Mouse (Mus musculus) heart, embryonic 15.5 days (tissue): ENCODE results near the gene Cyth3. TPM values are rescaled to one million over a fixed set of nuclear protein-coding genes. Genes with fewer than 3 reads are reported as not detected.
A peak's percentile ranks its signal among the peaks of the same experiment; 100 is the strongest.

Experiments
- ATAC-seq: fragments of 200-750 bp; cut with Nextera tagmentation; replicated peaks from 2 replicates; pipeline ENCODE4 v1.8.0; 2017; ENCODE audit warnings: low read depth, moderate TSS enrichment; ENCODE audit not compliant: insufficient number of reproducible peaks, insufficient read depth, low FRiP score
- H3K27ac ChIP-seq: fragments of 300-500 bp; sonication (generic); 2 replicates; pipeline ENCODE4 v1.5.1; 2015; ENCODE audit warnings: mild to moderate bottlenecking, inconsistent platforms
- H3K27me3 ChIP-seq: fragments of 300-500 bp; sonication (generic); 2 replicates; pipeline ENCODE4 v1.6.1; 2015; ENCODE audit warnings: inconsistent platforms
- H3K36me3 ChIP-seq: fragments of 300-500 bp; sonication (generic); 2 replicates; pipeline ENCODE4 v1.6.1; 2015; ENCODE audit warnings: mild to moderate bottlenecking, inconsistent platforms
- H3K4me1 ChIP-seq: fragments of 300-500 bp; sonication (generic); replicated peaks from 2 replicates; pipeline ENCODE4 v1.6.1; 2015; ENCODE audit warnings: inconsistent platforms
- H3K4me2 ChIP-seq: fragments of 300-500 bp; sonication (generic); 2 replicates; pipeline ENCODE4 v1.6.1; 2015; ENCODE audit warnings: inconsistent platforms, mild to moderate bottlenecking, moderate library complexity
- H3K4me3 ChIP-seq: fragments of 300-500 bp; sonication (generic); 2 replicates; pipeline ENCODE4 v1.5.1; 2015; ENCODE audit warnings: mild to moderate bottlenecking, inconsistent platforms
- H3K9ac ChIP-seq: fragments of 300-500 bp; sonication (generic); 2 replicates; pipeline ENCODE4 v1.6.1; 2015; ENCODE audit warnings: mild to moderate bottlenecking, inconsistent platforms
- H3K9me3 ChIP-seq: fragments of 300-500 bp; sonication (generic); replicated peaks from 2 replicates; pipeline ENCODE4 v1.6.1; 2016; ENCODE audit warnings: inconsistent platforms
- WGBS: fragments of 180-500 bp; shearing (Covaris S2); methylation state at CpG from one replicate; pipeline ENCODE4 v1.1.7; 2015; ENCODE audit warnings: mixed read lengths; 5-methylcytosine and 5-hydroxymethylcytosine counted together
- polyA plus RNA-seq: library from polyadenylated mRNA; unstranded; fragments of >200 nt; fragmentation: Nextera tagmentation; extraction: Ambion mirVana; gene quantifications from 2 replicates; pipeline ENCODE4 v1.2.1, GENCODE M21; 2015

Cyth3 gene
- polyA plus RNA-seq, 1 experiment from 2014 or later, result 49.9 TPM

- ATAC-seq, result no peak
- Histone ChIP-seq H3K9me3 (no peaks in the 10 kb centered on the region), H3K4me1 (peaks cover 46% of the 10 kb centered on the region), H3K9ac (no peak overlapping the region), H3K4me2 (no peak overlapping the region), H3K36me3 (no peaks in the 10 kb centered on the region), H3K27ac (no peak overlapping the region), H3K4me3 (no peak overlapping the region), H3K27me3 (no peaks in the 10 kb centered on the region)
- WGBS, result 95% methylated on average over 6 of the region's 6 CpGs
These were observed 5.3 kb downstream of the Cyth3 start for GRCm38 (mm10) chr5:143627507-143627906.

- Histone ChIP-seq H3K27me3 (no peaks in the 10 kb centered on the region), H3K4me3 (no peak overlapping the region), H3K9me3 (no peaks in the 10 kb centered on the region), H3K9ac (no peak overlapping the region), H3K27ac (no peak overlapping the region), H3K4me1 (peaks cover 49% of the 10 kb centered on the region), H3K4me2 (no peak overlapping the region), H3K36me3 (no peaks in the 10 kb centered on the region)
- no peak for ATAC-seq
- WGBS, result 91% methylated on average over 1 of the region's 1 CpGs
These were observed 5.7 kb downstream of the Cyth3 start for GRCm38 (mm10) chr5:143627926-143628325.

GRCm38 (mm10) chr5:143629686-143630085 is 7.4 kb downstream of the Cyth3 start:
- Histone ChIP-seq H3K27ac (no peak overlapping the region), H3K4me1 (peaks cover 48% of the 10 kb centered on the region), H3K27me3 (no peaks in the 10 kb centered on the region), H3K4me2 (no peak overlapping the region), H3K9ac (no peak overlapping the region), H3K36me3 (no peaks in the 10 kb centered on the region), H3K9me3 (no peaks in the 10 kb centered on the region), H3K4me3 (no peak overlapping the region)
- ATAC-seq, result no peak
- 90% methylated on average over 8 of the region's 8 CpGs for WGBS

GRCm38 (mm10) chr5:143630214-143630613 is 8.0 kb downstream of the Cyth3 start:
- H3K4me1 ChIP-seq, result peaks cover 49% of the 10 kb centered on the region
- H3K27me3 ChIP-seq, result no peaks in the 10 kb centered on the region
- H3K4me2 ChIP-seq, result no peak overlapping the region
- H3K9me3 ChIP-seq, result no peaks in the 10 kb centered on the region
- H3K4me3 ChIP-seq, result no peak overlapping the region
- H3K36me3 ChIP-seq, result no peaks in the 10 kb centered on the region
- ATAC-seq, result no peak
- WGBS, result 98% methylated on average over 3 of the region's 3 CpGs
- H3K27ac ChIP-seq, result no peak overlapping the region
- no peak overlapping the region for H3K9ac ChIP-seq

- 89% methylated on average over 8 of the region's 8 CpGs for WGBS
- Histone ChIP-seq H3K9ac (no peak overlapping the region), H3K9me3 (no peaks in the 10 kb centered on the region), H3K4me2 (no peak overlapping the region), H3K27ac (no peak overlapping the region), H3K27me3 (no peaks in the 10 kb centered on the region), H3K36me3 (no peaks in the 10 kb centered on the region), H3K4me1 (peaks cover 50% of the 10 kb centered on the region), H3K4me3 (no peak overlapping the region)
- ATAC-seq, result no peak
These were observed 8.5 kb downstream of the Cyth3 start for GRCm38 (mm10) chr5:143630738-143631137.

GRCm38 (mm10) chr5:143631559-143631958 is 9.3 kb downstream of the Cyth3 start:
- 80% methylated on average over 8 of the region's 8 CpGs for WGBS
- Histone ChIP-seq H3K4me2 (no peak overlapping the region), H3K27ac (no peak overlapping the region), H3K4me1 (peaks cover 51% of the 10 kb centered on the region), H3K27me3 (no peaks in the 10 kb centered on the region), H3K9ac (no peak overlapping the region), H3K36me3 (no peaks in the 10 kb centered on the region), H3K4me3 (no peak overlapping the region), H3K9me3 (no peaks in the 10 kb centered on the region)
- ATAC-seq, result no peak

- Histone ChIP-seq H3K4me2 (peak overlapping the region; percentile 43), H3K27ac (peak overlapping the region; percentile 77), H3K4me3 (no peak overlapping the region), H3K9ac (no peak overlapping the region), H3K36me3 (no peaks in the 10 kb centered on the region), H3K9me3 (no peaks in the 10 kb centered on the region), H3K4me1 (peaks cover 57% of the 10 kb centered on the region), H3K27me3 (no peaks in the 10 kb centered on the region)
- WGBS, result 58% methylated on average over 9 of the region's 9 CpGs
- no peak for ATAC-seq
These were observed 10.7 kb downstream of the Cyth3 start for GRCm38 (mm10) chr5:143632674-143633557.

GRCm38 (mm10) chr5:143633558-143633871 is 11.3 kb downstream of the Cyth3 start:
- peak overlapping the region; percentile 43 for H3K4me2 ChIP-seq
- H3K9me3 ChIP-seq, result no peaks in the 10 kb centered on the region
- no peak overlapping the region for H3K4me3 ChIP-seq
- 15% methylated on average over 5 of the region's 5 CpGs for WGBS
- no peaks in the 10 kb centered on the region for H3K36me3 ChIP-seq
- no peaks in the 10 kb centered on the region for H3K27me3 ChIP-seq
- H3K4me1 ChIP-seq, result peaks cover 60% of the 10 kb centered on the region
- no peak for ATAC-seq
- peak overlapping the region; percentile 37; the same call in 1 of the 2 replicates for H3K9ac ChIP-seq
- peak overlapping the region; percentile 77 for H3K27ac ChIP-seq

- no peak for ATAC-seq
- H3K9ac ChIP-seq, result peak overlapping the region; percentile 37; the same call in 1 of the 2 replicates
- H3K4me1 ChIP-seq, result peaks cover 64% of the 10 kb centered on the region
- no peaks in the 10 kb centered on the region for H3K9me3 ChIP-seq
- 55% methylated on average over 4 of the region's 4 CpGs for WGBS
- no peaks in the 10 kb centered on the region for H3K27me3 ChIP-seq
- H3K4me3 ChIP-seq, result no peak overlapping the region
- peak overlapping the region; percentile 77 for H3K27ac ChIP-seq
- H3K36me3 ChIP-seq, result no peaks in the 10 kb centered on the region
- peak overlapping the region; percentile 43 for H3K4me2 ChIP-seq
These were observed 11.6 kb downstream of the Cyth3 start for GRCm38 (mm10) chr5:143633877-143634276.

- Histone ChIP-seq H3K9me3 (no peaks in the 10 kb centered on the region), H3K9ac (no peak overlapping the region), H3K27ac (peak overlapping the region; percentile 28), H3K27me3 (no peaks in the 10 kb centered on the region), H3K4me3 (no peak overlapping the region), H3K36me3 (no peaks in the 10 kb centered on the region), H3K4me1 (peaks cover 70% of the 10 kb centered on the region), H3K4me2 (0 out of 2 replicates have a peak overlapping the region, but pooled peaks have one; percentile 11)
- ATAC-seq, result no peak; the same call in 1 of the 2 replicates
- 41% methylated on average over 12 of the region's 12 CpGs for WGBS
These were observed 12.4 kb downstream of the Cyth3 start for GRCm38 (mm10) chr5:143634550-143635112.

GRCm38 (mm10) chr5:143635358-143635757 is 13.1 kb downstream of the Cyth3 start:
- Histone ChIP-seq H3K4me1 (peaks cover 77% of the 10 kb centered on the region), H3K36me3 (no peaks in the 10 kb centered on the region), H3K9ac (no peak overlapping the region), H3K4me3 (no peak overlapping the region), H3K27ac (peak overlapping the region; percentile 28), H3K4me2 (no peak overlapping the region), H3K9me3 (no peaks in the 10 kb centered on the region), H3K27me3 (no peaks in the 10 kb centered on the region)
- ATAC-seq, result no peak
- 58% methylated on average over 11 of the region's 11 CpGs for WGBS
